Mouse (Mus musculus) testis, adult 2 months (tissue): ENCODE results near the gene S1pr2.

Experiments used
- CTCF ChIP-seq: fragments of 200-500 bp; IDR thresholded peaks from 2 replicates; pipeline ENCODE4 v1.5.1; 2012; ENCODE audit warnings: low read depth, mild to moderate bottlenecking, inconsistent platforms, low read length, moderate library complexity; ENCODE audit not compliant: control insufficient read depth, insufficient read depth, insufficient replicate concordance
- POLR2A ChIP-seq: fragments of 200-500 bp; IDR thresholded peaks from 2 replicates; pipeline ENCODE4 v1.6.1; 2012; ENCODE audit warnings: low read depth, mild to moderate bottlenecking, inconsistent platforms, low read length, moderate library complexity; ENCODE audit not compliant: control insufficient read depth

DNA sequence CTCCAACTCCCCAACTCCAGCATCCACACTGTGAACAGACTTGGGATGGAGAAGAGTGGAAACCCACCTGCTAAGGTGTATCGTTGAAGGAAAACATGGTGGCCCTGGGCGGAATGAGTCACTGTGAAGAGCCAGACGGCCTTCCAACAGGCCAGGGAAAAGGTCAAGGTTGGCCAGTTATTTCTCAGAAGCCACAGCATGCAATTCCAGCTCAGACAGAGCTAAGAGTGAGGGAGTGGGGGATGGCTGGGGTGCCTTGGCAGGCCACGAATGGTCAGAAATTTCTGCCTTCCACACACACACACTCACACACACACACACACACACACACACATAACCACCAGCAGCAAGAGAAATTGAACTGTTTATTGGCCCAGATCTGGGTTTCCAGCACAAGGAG is 11.0 kb downstream of the S1pr2 start:
- TF ChIP-seq POLR2A: no peak
- no peak for TF ChIP-seq CTCF
